Mouse (Mus musculus): Measurements from ENCODE around the gene Palld. TPM values are rescaled to one million over a fixed set of nuclear protein-coding genes. Genes with fewer than 3 reads are reported as not detected.

The Palld gene
- polyA plus RNA-seq, 1 experiment: 13.4 TPM

- no peaks in the 10 kb centered on the region for H3K36me3 ChIP-seq (ENCODE audit: control insufficient read depth, insufficient read depth, low read length)
- H3K4me1 ChIP-seq (ENCODE audit: control insufficient read depth, insufficient read depth, insufficient read length): no peaks in the 10 kb centered on the region
- no peaks in the 10 kb centered on the region for H3K27me3 ChIP-seq (ENCODE audit: control insufficient read depth, insufficient read depth, low read length)
- 36% methylated on average over 5 of the region's 5 CpGs for WGBS
- H3K4me3 ChIP-seq (ENCODE audit: extremely low read depth, insufficient read depth, insufficient read length): no peak overlapping the region
- no peak for DNase-seq (ENCODE audit: low read depth in 1 of 2, low spot score in 2 of 2)
- H3K27ac ChIP-seq (ENCODE audit: insufficient read depth, low read length): no peak overlapping the region
- no peak for TF ChIP-seq POLR2A (IDR thresholded peaks at IDR 0.05; ENCODE audit: low read depth, low read length)
- TF ChIP-seq CTCF (IDR thresholded peaks at IDR 0.05; ENCODE audit: extremely low read depth, insufficient read depth, insufficient read length, insufficient replicate concordance): no peak
These were observed 317.6 kb downstream of the Palld start for GRCm38 (mm10) chr8:61584714-61585383.

GRCm38 (mm10) chr8:61582547-61582946, 319.9 kb downstream of the Palld start:
- H3K4me1 ChIP-seq (ENCODE audit: control insufficient read depth, insufficient read depth, insufficient read length): no peaks in the 10 kb centered on the region

DNA sequence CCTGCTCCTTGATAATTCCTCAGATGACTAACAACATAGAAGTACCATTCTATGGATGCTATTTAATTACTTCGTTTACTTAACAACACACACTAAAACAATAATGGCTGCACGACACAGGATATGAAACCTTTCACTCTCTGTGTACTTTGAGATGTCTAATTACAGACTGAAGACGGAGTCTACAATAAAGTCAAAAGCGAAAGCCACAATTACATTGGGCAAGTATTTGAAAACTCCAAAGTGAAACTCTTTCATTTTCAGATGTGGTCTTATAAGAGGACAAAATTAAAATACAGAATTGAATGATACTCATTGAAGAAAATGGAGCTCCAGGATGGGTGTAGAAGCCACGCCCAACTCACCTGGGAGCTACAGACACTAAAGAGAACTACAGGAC, 321.2 kb downstream of the Palld start:
- 73% methylated on average over 5 of the region's 5 CpGs for WGBS
- Histone ChIP-seq H3K4me1 (ENCODE audit: control insufficient read depth, insufficient read depth, insufficient read length) (no peaks in the 10 kb centered on the region), H3K4me3 (ENCODE audit: extremely low read depth, insufficient read depth, insufficient read length) (no peak overlapping the region), H3K36me3 (ENCODE audit: control insufficient read depth, insufficient read depth, low read length) (no peaks in the 10 kb centered on the region), H3K27me3 (ENCODE audit: control insufficient read depth, insufficient read depth, low read length) (no peaks in the 10 kb centered on the region), H3K27ac (ENCODE audit: insufficient read depth, low read length) (0 out of 2 replicates have a peak overlapping the region, but pooled peaks have one; percentile 11)
- no peak for DNase-seq (ENCODE audit: low read depth in 1 of 2, low spot score in 2 of 2)
- TF ChIP-seq POLR2A (IDR thresholded peaks at IDR 0.05; ENCODE audit: low read depth, low read length) (no peak), CTCF (IDR thresholded peaks at IDR 0.05; ENCODE audit: extremely low read depth, insufficient read depth, insufficient read length, insufficient replicate concordance) (no peak)

More at GRCm38 (mm10) chr8:61582547-61582946, 319.9 kb downstream of the Palld start:
- H3K4me3 ChIP-seq (ENCODE audit: extremely low read depth, insufficient read depth, insufficient read length): no peak overlapping the region
- DNase-seq (ENCODE audit: low read depth in 1 of 2, low spot score in 2 of 2): no peak
- WGBS: 88% methylated on average over 8 of the region's 8 CpGs
- no peaks in the 10 kb centered on the region for H3K36me3 ChIP-seq (ENCODE audit: control insufficient read depth, insufficient read depth, low read length)
- TF ChIP-seq CTCF (IDR thresholded peaks at IDR 0.05; ENCODE audit: extremely low read depth, insufficient read depth, insufficient read length, insufficient replicate concordance) (no peak), POLR2A (IDR thresholded peaks at IDR 0.05; ENCODE audit: low read depth, low read length) (no peak)
- H3K27ac ChIP-seq (ENCODE audit: insufficient read depth, low read length): no peak overlapping the region
- H3K27me3 ChIP-seq (ENCODE audit: control insufficient read depth, insufficient read depth, low read length): no peaks in the 10 kb centered on the region

- 85% methylated on average over 4 of the region's 4 CpGs for WGBS
- DNase-seq (ENCODE audit: low read depth in 1 of 2, low spot score in 2 of 2): no peak
These were observed 322.7 kb downstream of the Palld start for GRCm38 (mm10) chr8:61579831-61580230.

DNA sequence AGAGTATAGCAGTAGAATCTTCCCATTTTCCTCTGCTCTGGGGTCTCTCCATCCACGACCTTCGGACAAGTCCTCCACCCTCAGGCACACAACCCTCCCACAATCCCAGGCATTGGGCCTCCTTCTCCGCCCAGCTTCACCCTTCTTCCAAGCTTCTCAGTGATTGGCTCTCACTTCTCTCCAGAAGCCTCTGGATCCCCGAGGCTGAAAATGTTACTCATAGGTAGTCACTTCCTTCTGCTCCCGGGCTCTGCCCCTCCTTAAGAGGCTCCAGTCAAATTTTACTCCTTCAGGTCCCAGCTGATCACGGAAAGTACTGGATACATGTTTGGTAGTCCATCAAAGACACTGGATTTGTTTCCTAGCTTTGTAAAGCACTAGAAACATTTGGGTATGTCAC, 323.7 kb downstream of the Palld start:
- no peak overlapping the region for H3K4me3 ChIP-seq (ENCODE audit: extremely low read depth, insufficient read depth, insufficient read length)
- H3K27me3 ChIP-seq (ENCODE audit: control insufficient read depth, insufficient read depth, low read length): no peaks in the 10 kb centered on the region
- no peak overlapping the region for H3K27ac ChIP-seq (ENCODE audit: insufficient read depth, low read length)
- 64% methylated on average over 6 of the region's 6 CpGs for WGBS
- no peak for DNase-seq (ENCODE audit: low read depth in 1 of 2, low spot score in 2 of 2)
- no peaks in the 10 kb centered on the region for H3K36me3 ChIP-seq (ENCODE audit: control insufficient read depth, insufficient read depth, low read length)
- TF ChIP-seq POLR2A (IDR thresholded peaks at IDR 0.05; ENCODE audit: low read depth, low read length) (no peak), CTCF (IDR thresholded peaks at IDR 0.05; ENCODE audit: extremely low read depth, insufficient read depth, insufficient read length, insufficient replicate concordance) (no peak)
- no peaks in the 10 kb centered on the region for H3K4me1 ChIP-seq (ENCODE audit: control insufficient read depth, insufficient read depth, insufficient read length)

More at GRCm38 (mm10) chr8:61579831-61580230, 322.7 kb downstream of the Palld start:
- Histone ChIP-seq H3K4me3 (ENCODE audit: extremely low read depth, insufficient read depth, insufficient read length) (no peak overlapping the region), H3K27ac (ENCODE audit: insufficient read depth, low read length) (no peak overlapping the region), H3K27me3 (ENCODE audit: control insufficient read depth, insufficient read depth, low read length) (no peaks in the 10 kb centered on the region), H3K4me1 (ENCODE audit: control insufficient read depth, insufficient read depth, insufficient read length) (no peaks in the 10 kb centered on the region), H3K36me3 (ENCODE audit: control insufficient read depth, insufficient read depth, low read length) (no peaks in the 10 kb centered on the region)
- TF ChIP-seq POLR2A (IDR thresholded peaks at IDR 0.05; ENCODE audit: low read depth, low read length) (no peak), CTCF (IDR thresholded peaks at IDR 0.05; ENCODE audit: extremely low read depth, insufficient read depth, insufficient read length, insufficient replicate concordance) (no peak)

DNA sequence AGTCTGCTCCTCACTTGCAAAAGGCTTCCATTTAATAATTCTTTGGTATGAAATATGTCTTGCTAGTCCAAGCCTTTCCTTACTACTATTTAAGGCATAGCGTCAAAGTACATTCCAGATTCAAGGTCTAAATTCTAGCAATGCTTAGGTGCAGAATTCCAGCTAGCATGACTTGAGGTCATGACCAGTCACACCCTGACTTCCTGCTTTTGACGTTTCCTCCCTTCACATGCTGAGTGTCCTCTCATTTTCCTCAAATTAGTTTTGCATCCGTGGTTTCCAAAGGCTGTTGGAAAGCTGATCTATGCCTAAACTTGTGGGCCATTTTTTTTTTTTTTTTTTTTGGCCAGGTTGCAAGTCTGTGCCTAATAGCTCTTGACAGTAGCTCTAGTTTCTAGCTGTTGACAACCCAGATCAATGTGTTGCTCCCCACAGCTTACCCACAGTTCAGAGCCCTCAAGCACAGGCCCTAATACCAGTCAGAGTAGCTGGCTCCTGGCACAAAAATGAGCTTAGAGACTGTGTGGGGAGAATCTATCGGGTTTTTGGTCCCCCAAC, 327.3 kb downstream of the Palld start:
- Histone ChIP-seq H3K27me3 (ENCODE audit: control insufficient read depth, insufficient read depth, low read length) (no peaks in the 10 kb centered on the region), H3K4me3 (ENCODE audit: extremely low read depth, insufficient read depth, insufficient read length) (no peak overlapping the region), H3K4me1 (ENCODE audit: control insufficient read depth, insufficient read depth, insufficient read length) (no peaks in the 10 kb centered on the region), H3K27ac (ENCODE audit: insufficient read depth, low read length) (no peak overlapping the region), H3K36me3 (ENCODE audit: control insufficient read depth, insufficient read depth, low read length) (no peaks in the 10 kb centered on the region)
- TF ChIP-seq CTCF (IDR thresholded peaks at IDR 0.05; ENCODE audit: extremely low read depth, insufficient read depth, insufficient read length, insufficient replicate concordance): no peak
- no peak for TF ChIP-seq POLR2A (IDR thresholded peaks at IDR 0.05; ENCODE audit: low read depth, low read length)
- 51% methylated on average over 4 of the region's 4 CpGs for WGBS
- DNase-seq (ENCODE audit: low read depth in 1 of 2, low spot score in 2 of 2): no peak

GRCm38 (mm10) chr8:61574526-61574925, 328.0 kb downstream of the Palld start:
- Histone ChIP-seq H3K4me1 (ENCODE audit: control insufficient read depth, insufficient read depth, insufficient read length) (no peaks in the 10 kb centered on the region), H3K27ac (ENCODE audit: insufficient read depth, low read length) (no peak overlapping the region), H3K36me3 (ENCODE audit: control insufficient read depth, insufficient read depth, low read length) (no peaks in the 10 kb centered on the region), H3K4me3 (ENCODE audit: extremely low read depth, insufficient read depth, insufficient read length) (no peak overlapping the region), H3K27me3 (ENCODE audit: control insufficient read depth, insufficient read depth, low read length) (no peaks in the 10 kb centered on the region)
- whole genome bisulfite sequencing: 92% methylated on average over 7 of the region's 7 CpGs
- TF ChIP-seq CTCF (IDR thresholded peaks at IDR 0.05; ENCODE audit: extremely low read depth, insufficient read depth, insufficient read length, insufficient replicate concordance) (no peak), POLR2A (IDR thresholded peaks at IDR 0.05; ENCODE audit: low read depth, low read length) (no peak)
- DNase-seq (ENCODE audit: low read depth in 1 of 2, low spot score in 2 of 2): no peak

All from spleen, adult 2 months (tissue).